Mouse (Mus musculus): ENCODE results near the gene Fgf13.

- TF ChIP-seq POLR2A (IDR thresholded peaks at IDR 0.05; ENCODE audit: control insufficient read depth, low read depth, low read length) (no peak), CTCF (IDR thresholded peaks at IDR 0.05; ENCODE audit: control insufficient read depth, insufficient read depth, insufficient replicate concordance, low read depth, low read length) (no peak)
Observed at GRCm38 (mm10) chrX:59606535-59606934, 38.7 kb upstream of the Fgf13 start.
